Mouse (Mus musculus) left cerebral cortex, adult 2 months (tissue): Measurements from ENCODE around the gene Cul4b. TPM values are rescaled to one million over a fixed set of nuclear protein-coding genes. Genes with fewer than 3 reads are reported as not detected.

ENCODE experiments used
- DNase-seq, 2 experiments: peaks; one replicate each; pipeline ENCODE4 v3.0.0; 2021 to 2022; ENCODE audit warnings: low spot score in 2 of 2, mixed read lengths in 1 of 2; ENCODE audit errors: extremely low spot score in 1 of 2
- H3K27ac ChIP-seq: fragments of 200-600 bp; 2 replicates; pipeline ENCODE4 v1.8.1; 2022
- H3K4me3 ChIP-seq: fragments of 200-600 bp; 2 replicates; pipeline ENCODE4 v1.8.1; 2022
- CTCF ChIP-seq: fragments of 200-600 bp; IDR thresholded peaks from 2 replicates; pipeline ENCODE4 v1.8.1; 2022; ENCODE audit warnings: antibody characterized with exemption, mild to moderate bottlenecking, moderate library complexity
- intact Hi-C: fragments of 180-260 bp; cut with DNase I; formaldehyde crosslinking; loops from one replicate; pipeline ENCODE4 v1.15.1; 2025
- long read RNA-seq, 2 experiments: library from polyadenylated mRNA; stranded (forward); transcript quantifications; one replicate each; pipeline ENCODE4 v2.0.0; 2021; ENCODE audit warnings: borderline mapping rate in 2 of 2
- total RNA-seq, 2 experiments: library from RNA; stranded (reverse); gene quantifications; 2 replicates each; pipeline ENCODE4 v1.2.3; 2021

Cul4b gene
- 10 to 100 TPM; 33.9 to 36.8 TPM for total RNA-seq
- long read RNA-seq, experiment 1, transcript Cul4b-201 (20 exons, 3,354 nt) = major isoform, 13 of 33 reads
- long read RNA-seq, experiment 1, partial matches to known transcripts = 14 of 33 reads
- long read RNA-seq, experiment 1, other reads (novel, unspliced or antisense) = 6 of 33 reads
- long read RNA-seq, experiment 2, transcript Cul4b-201 (20 exons, 3,354 nt) = major isoform, 9 of 34 reads
- long read RNA-seq, experiment 2, partial matches to known transcripts = 12 of 34 reads
- long read RNA-seq, experiment 2, other reads (novel, unspliced or antisense) = 13 of 34 reads

- intact Hi-C loops = no loop called here
- no peak for TF ChIP-seq CTCF
- no peak within 1 kb of the TSS for H3K4me3 ChIP-seq
- H3K27ac ChIP-seq = no peak within 1 kb of the TSS
- DNase-seq = no peak
Observed at GRCm38 (mm10) chrX:38576078-38576477, at the start of gene Cul4b. Cul4b (minus strand) TSS chrX:38576196.

- peak; percentile 11 to 12 for DNase-seq
- H3K4me3 ChIP-seq = peak overlapping the region; percentile 53
- H3K27ac ChIP-seq = peak overlapping the region; percentile 86
- intact Hi-C loops = loop anchor here (1.0 kb wide), 2 partner anchors 33 to 37 kb away; no protein-coding TSS in a partner anchor
- TF ChIP-seq CTCF = no peak
Observed at GRCm38 (mm10) chrX:38600995-38601369, 25.0 kb upstream of the Cul4b start.

GRCm38 (mm10) chrX:38600177-38600994 lies 24.4 kb upstream of the Cul4b start, which contains the start of gene Mcts1:
Mcts1 (plus strand) TSS chrX:38600578.
- no peak for TF ChIP-seq CTCF
- intact Hi-C loops = loop anchor here (1.0 kb wide), 2 partner anchors 34 to 36 kb away; no protein-coding TSS in a partner anchor
- peak; percentile 60 to 68 for DNase-seq
- H3K27ac ChIP-seq = peak within 1 kb of the TSS; percentile 86
- peak within 1 kb of the TSS; percentile 53 for H3K4me3 ChIP-seq

DNA sequence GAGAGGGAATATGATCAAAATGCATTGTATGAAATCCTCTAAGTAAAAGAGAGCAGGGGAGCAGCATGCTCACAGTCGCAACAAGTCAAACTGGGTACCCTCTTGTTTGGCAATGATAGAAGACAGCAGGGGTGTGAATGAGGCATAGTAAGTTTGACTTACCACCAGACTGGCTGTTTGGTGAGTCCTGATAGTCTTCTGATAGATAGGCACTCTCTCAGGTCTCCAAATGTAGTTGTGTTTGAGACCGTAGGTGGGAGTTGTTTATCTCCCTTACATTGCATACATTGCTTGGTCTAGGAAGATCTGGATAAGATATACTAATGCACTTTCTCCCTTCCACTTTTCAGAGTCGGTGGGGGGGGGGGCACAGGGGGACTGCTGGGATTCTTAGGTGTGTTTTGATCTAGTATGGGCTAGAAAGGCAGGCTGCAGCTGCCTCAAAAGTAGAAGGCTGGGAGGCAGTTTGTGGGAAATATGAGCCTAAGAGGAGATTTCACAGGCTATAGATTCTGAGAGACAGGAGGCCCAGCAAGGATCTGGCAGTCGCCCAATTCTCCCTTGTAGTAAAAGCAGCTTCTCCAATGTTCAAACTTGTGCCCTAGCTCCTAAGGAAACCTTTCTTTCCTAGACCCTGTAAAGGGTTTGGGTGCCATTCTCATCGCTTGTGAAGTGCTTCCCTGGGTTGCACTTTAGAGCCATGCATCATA lies 17.3 kb upstream of the Cul4b start:
- intact Hi-C loops = no loop called here

GRCm38 (mm10) chrX:38591749-38592148 lies 15.8 kb upstream of the Cul4b start:
- no peak for TF ChIP-seq CTCF
- intact Hi-C loops = no loop called here
- Histone ChIP-seq H3K27ac (no peak overlapping the region), H3K4me3 (no peak overlapping the region)
- DNase-seq = no peak

More for the DNA sequence above, 17.3 kb upstream of the Cul4b start:
- TF ChIP-seq CTCF = no peak
- no peak overlapping the region for H3K4me3 ChIP-seq
- no peak overlapping the region for H3K27ac ChIP-seq
- DNase-seq = no peak

DNA sequence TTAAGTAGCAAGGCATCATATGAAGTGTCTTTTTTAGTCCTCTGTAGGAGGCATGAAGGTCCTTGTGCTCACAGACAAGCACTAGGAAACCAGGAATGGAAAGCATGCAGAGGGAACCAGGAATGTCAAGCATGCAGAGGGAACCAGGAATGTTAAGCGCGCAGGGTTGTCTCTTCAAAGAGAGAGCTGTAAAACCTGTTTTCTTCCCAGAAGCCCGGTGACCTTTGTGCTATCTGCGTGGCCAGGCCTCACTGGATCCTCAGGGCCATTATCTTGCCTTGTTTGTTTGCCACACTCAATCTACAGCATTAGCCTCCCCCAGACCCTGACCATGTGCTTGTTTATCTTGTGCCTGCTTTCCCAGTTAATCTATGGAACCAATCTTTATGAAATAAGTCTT lies 13.8 kb upstream of the Cul4b start:
- Histone ChIP-seq H3K27ac (no peak overlapping the region), H3K4me3 (no peak overlapping the region)
- no peak for DNase-seq
- intact Hi-C loops = no loop called here
- no peak for TF ChIP-seq CTCF

DNA sequence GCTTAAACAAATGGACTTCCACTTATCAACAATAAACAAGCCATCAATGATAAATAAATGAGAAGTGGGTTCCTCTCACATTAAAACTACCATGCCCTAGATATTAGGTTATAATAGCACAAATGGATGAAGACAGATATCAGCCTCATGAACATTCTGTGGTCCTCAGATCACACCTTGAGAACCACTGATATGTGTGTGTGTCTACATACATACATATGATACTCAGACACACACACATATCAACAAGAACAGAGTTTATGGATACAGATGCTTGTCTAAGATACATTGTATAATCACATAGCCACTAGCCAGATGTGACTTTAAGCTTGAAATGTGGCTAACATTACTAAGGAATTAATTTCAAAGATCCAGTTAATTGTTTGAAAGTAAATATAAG lies 7.3 kb upstream of the Cul4b start:
- DNase-seq = no peak
- TF ChIP-seq CTCF = no peak
- intact Hi-C loops = no loop called here
- no peak overlapping the region for H3K27ac ChIP-seq
- no peak overlapping the region for H3K4me3 ChIP-seq

GRCm38 (mm10) chrX:38581140-38581539 lies 5.1 kb upstream of the Cul4b start:
- DNase-seq = no peak
- intact Hi-C loops = no loop called here
- no peak for TF ChIP-seq CTCF
- H3K27ac ChIP-seq = no peak overlapping the region
- H3K4me3 ChIP-seq = no peak overlapping the region

DNA sequence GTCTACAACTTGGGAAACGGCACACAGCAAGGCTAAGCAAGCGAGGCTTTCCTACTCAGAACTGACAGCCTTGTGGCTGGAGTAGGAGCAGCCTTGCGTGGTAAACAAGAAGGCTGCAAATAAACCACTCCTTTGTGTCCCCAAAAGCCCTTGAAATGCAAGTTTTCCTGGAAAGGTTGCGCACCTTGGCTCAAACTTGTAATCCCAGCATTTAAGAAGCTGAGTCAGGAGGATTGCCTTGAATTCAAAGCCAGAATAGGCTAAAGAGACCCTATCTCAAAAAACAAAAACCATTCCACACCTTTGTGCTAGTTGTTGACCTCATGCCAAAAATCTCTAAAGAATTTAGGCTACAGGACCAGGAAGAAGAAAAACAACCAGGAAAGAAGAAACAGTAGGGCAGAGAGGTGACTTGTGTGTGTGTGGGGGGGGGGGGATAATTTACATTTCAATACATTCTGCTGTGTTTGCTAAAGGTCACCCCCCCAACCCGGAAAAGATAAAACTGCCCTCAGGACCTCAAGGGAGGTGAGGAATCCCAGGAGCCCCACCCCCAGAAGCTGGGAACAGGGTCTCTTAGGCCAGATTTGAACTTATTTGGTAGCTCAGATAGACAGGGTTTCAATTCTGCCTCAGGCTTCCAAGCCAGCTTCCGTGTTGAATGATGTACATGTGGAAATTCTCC lies 9.3 kb downstream of the Cul4b start:
- TF ChIP-seq CTCF = no peak
- DNase-seq = no peak
- Histone ChIP-seq H3K27ac (no peak overlapping the region), H3K4me3 (no peak overlapping the region)
- intact Hi-C loops = no loop called here

- intact Hi-C loops = loop anchor here (2.0 kb wide), 1 partner anchor 70 kb away; the partner anchor contains the start of gene C1galt1c1
- Histone ChIP-seq H3K27ac (peak overlapping the region; percentile 25; the same call in 1 of the 2 replicates), H3K4me3 (peak overlapping the region; percentile 68)
- TF ChIP-seq CTCF = no peak
- no peak for DNase-seq
Observed at GRCm38 (mm10) chrX:38565176-38565542, 10.8 kb downstream of the Cul4b start.

GRCm38 (mm10) chrX:38564542-38565175 lies 11.3 kb downstream of the Cul4b start:
- peak overlapping the region; percentile 91 for H3K27ac ChIP-seq
- peak overlapping the region; percentile 68 for H3K4me3 ChIP-seq
- peak; percentile 85 to 87 for DNase-seq
- intact Hi-C loops = loop anchor here (1.0 to 2.0 kb wide), 2 partner anchors 36 to 70 kb away; partner anchors contain the start of genes C1galt1c1 and Mcts1
- TF ChIP-seq CTCF = no peak
